Mouse (Mus musculus): Measurements from ENCODE around the gene Batf2.
"Not testable (repeated sequence)": the region's sequence is repeated elsewhere in the genome, so short reads cannot be mapped to it uniquely, and the experiment has no call there.

Batf2 gene

GRCm38 (mm10) chr19:6132171-6132827 lies 8.5 kb upstream of the Batf2 start:
- DNase-seq (ENCODE audit: low read depth, low spot score): no peak

GRCm38 (mm10) chr19:6133197-6133596 lies 7.6 kb upstream of the Batf2 start:
- DNase-seq (ENCODE audit: low read depth, low spot score): not testable (repeated sequence)

GRCm38 (mm10) chr19:6136397-6136796 lies 4.4 kb upstream of the Batf2 start:
- no peak for DNase-seq (ENCODE audit: low read depth, low spot score)

- DNase-seq (ENCODE audit: low read depth, low spot score): no peak
Observed at GRCm38 (mm10) chr19:6139701-6140100, 1.1 kb upstream of the Batf2 start.

GRCm38 (mm10) chr19:6140374-6140677 lies 457 bp upstream of the Batf2 start:
- peak; percentile 36 for DNase-seq (ENCODE audit: low read depth, low spot score)

GRCm38 (mm10) chr19:6141394-6141749 lies 589 bp downstream of the Batf2 start, which contains the start of gene Arl2:
Gene Arl2, minus strand, starts transcription at chr19:6141548.
- peak; percentile 63 for DNase-seq (ENCODE audit: low read depth, low spot score)

- no peak for DNase-seq (ENCODE audit: low read depth, low spot score)
Observed at GRCm38 (mm10) chr19:6144842-6145241, 4.1 kb downstream of the Batf2 start.

- no peak for DNase-seq (ENCODE audit: low read depth, low spot score)
Observed at GRCm38 (mm10) chr19:6155174-6155573, 14.4 kb downstream of the Batf2 start.

- DNase-seq (ENCODE audit: low read depth, low spot score): no peak
Observed at GRCm38 (mm10) chr19:6156372-6156771, 15.6 kb downstream of the Batf2 start.

- no peak for DNase-seq (ENCODE audit: low read depth, low spot score)
Observed at GRCm38 (mm10) chr19:6157220-6157619, 16.4 kb downstream of the Batf2 start.

- DNase-seq (ENCODE audit: low read depth, low spot score): peak; percentile 27
Observed at GRCm38 (mm10) chr19:6163872-6164547, 23.2 kb downstream of the Batf2 start.

GRCm38 (mm10) chr19:6166750-6167149 lies 26.0 kb downstream of the Batf2 start:
- DNase-seq (ENCODE audit: low read depth, low spot score): no peak

GRCm38 (mm10) chr19:6171215-6171614 lies 30.4 kb downstream of the Batf2 start:
- DNase-seq (ENCODE audit: low read depth, low spot score): no peak

- no peak for DNase-seq (ENCODE audit: low read depth, low spot score)
Observed at GRCm38 (mm10) chr19:6174771-6175170, 34.0 kb downstream of the Batf2 start.

GRCm38 (mm10) chr19:6178775-6179174 lies 38.0 kb downstream of the Batf2 start:
- DNase-seq (ENCODE audit: low read depth, low spot score): no peak

GRCm38 (mm10) chr19:6181629-6182028 lies 40.8 kb downstream of the Batf2 start:
- no peak for DNase-seq (ENCODE audit: low read depth, low spot score)

GRCm38 (mm10) chr19:6182534-6182933 lies 41.8 kb downstream of the Batf2 start:
- DNase-seq (ENCODE audit: low read depth, low spot score): no peak

- no peak for DNase-seq (ENCODE audit: low read depth, low spot score)
Observed at GRCm38 (mm10) chr19:6184131-6184530, 43.3 kb downstream of the Batf2 start, which contains the start of gene Majin. Gene Majin, plus strand, starts transcription at chr19:6184388.

- DNase-seq (ENCODE audit: low read depth, low spot score): no peak
Observed at GRCm38 (mm10) chr19:6204265-6204664, 63.5 kb downstream of the Batf2 start.

GRCm38 (mm10) chr19:6206716-6207115 lies 65.9 kb downstream of the Batf2 start:
- no peak for DNase-seq (ENCODE audit: low read depth, low spot score)

GRCm38 (mm10) chr19:6216046-6216705 lies 75.4 kb downstream of the Batf2 start:
- no peak for DNase-seq (ENCODE audit: low read depth, low spot score)

GRCm38 (mm10) chr19:6218606-6219005 lies 77.8 kb downstream of the Batf2 start:
- no peak for DNase-seq (ENCODE audit: low read depth, low spot score)
